Mouse (Mus musculus): ENCODE measurements around the gene Fyn.

DNA sequence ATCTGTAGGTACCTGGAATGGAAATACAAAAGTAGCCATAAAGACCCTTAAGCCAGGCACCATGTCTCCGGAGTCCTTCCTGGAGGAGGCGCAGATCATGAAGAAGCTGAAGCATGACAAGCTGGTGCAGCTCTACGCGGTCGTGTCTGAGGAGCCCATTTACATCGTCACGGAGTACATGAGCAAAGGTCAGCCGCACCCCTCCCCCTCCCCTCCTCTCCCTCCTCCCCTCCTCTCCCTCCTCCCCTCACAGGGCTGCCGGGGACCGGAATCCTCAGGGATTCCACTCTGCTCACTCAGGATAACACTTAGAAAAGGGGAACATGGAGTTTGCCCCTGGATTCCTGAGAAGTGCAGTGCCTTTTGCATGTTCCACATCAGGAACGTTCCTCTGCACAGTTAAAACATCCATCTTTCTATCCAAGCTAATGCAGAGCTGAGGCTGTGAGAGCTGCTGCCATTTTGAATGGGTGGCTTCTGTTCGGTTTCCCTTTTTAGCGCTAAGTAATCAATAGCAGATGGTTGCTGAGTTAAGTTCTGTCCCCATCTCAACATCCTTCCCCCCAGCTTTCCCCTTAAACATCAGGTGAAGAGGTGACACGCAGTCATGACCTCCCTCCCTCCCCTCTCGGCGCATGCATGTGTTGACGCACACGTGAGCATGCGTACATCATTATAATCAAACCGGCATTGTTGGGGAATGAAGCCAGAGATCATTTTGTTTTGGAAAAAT is 163.5 kb downstream of the Fyn start:
- TF ChIP-seq POLR2A (IDR thresholded peaks at IDR 0.05; ENCODE audit: borderline replicate concordance, extremely low read depth, low read depth, low read length) (no peak), CTCF (IDR thresholded peaks at IDR 0.05; ENCODE audit: insufficient read depth, low read length) (no peak)

Measured in lung, adult 2 months (tissue).